Mouse (Mus musculus) embryonic facial prominence, embryonic 14.5 days (tissue): ENCODE measurements around the gene Gm609. TPM values are rescaled to one million over a fixed set of nuclear protein-coding genes. Genes with fewer than 3 reads are reported as not detected.

Experiments
- ATAC-seq: fragments of 200-750 bp; cut with Nextera tagmentation; 2 replicates; pipeline ENCODE4 v1.8.0; 2017; ENCODE audit warnings: low read depth, moderate number of reproducible peaks, moderate TSS enrichment
- DNase-seq: peaks from one replicate; pipeline ENCODE4 v3.0.0-alpha.2; 2015; ENCODE audit warnings: low spot score
- H3K27ac ChIP-seq: fragments of 300-500 bp; sonication (generic); replicated peaks from 2 replicates; pipeline ENCODE4 v1.5.1; 2014; ENCODE audit warnings: low read depth, mild to moderate bottlenecking, low read length, moderate library complexity
- H3K27me3 ChIP-seq: fragments of 300-500 bp; sonication (generic); replicated peaks from 2 replicates; pipeline ENCODE4 v1.6.1; 2014; ENCODE audit warnings: low read length; ENCODE audit not compliant: control insufficient read depth, insufficient read depth
- H3K36me3 ChIP-seq: fragments of 300-500 bp; sonication (generic); 2 replicates; pipeline ENCODE4 v1.6.1; 2014; ENCODE audit warnings: low read length, mixed read lengths; ENCODE audit not compliant: control insufficient read depth, insufficient read depth
- H3K4me1 ChIP-seq: fragments of 300-500 bp; sonication (generic); 2 replicates; pipeline ENCODE4 v1.6.1; 2014; ENCODE audit warnings: antibody characterized with exemption, low read length; ENCODE audit not compliant: control insufficient read depth, insufficient read depth
- H3K4me2 ChIP-seq: fragments of 300-500 bp; sonication (generic); 2 replicates; pipeline ENCODE4 v1.6.1; 2014; ENCODE audit warnings: low read depth, mild to moderate bottlenecking, low read length, moderate library complexity, mixed read lengths
- H3K4me3 ChIP-seq: fragments of 300-500 bp; sonication (generic); 2 replicates; pipeline ENCODE4 v1.5.1; 2014; ENCODE audit warnings: low read depth, mild to moderate bottlenecking, low read length
- H3K9ac ChIP-seq: fragments of 300-500 bp; sonication (generic); 2 replicates; pipeline ENCODE4 v1.6.1; 2014; ENCODE audit warnings: low read depth, mild to moderate bottlenecking, low read length, moderate library complexity, mixed read lengths
- H3K9me3 ChIP-seq: fragments of 300-500 bp; sonication (generic); 2 replicates; pipeline ENCODE4 v1.6.1; 2016; ENCODE audit warnings: low read length; ENCODE audit not compliant: control insufficient read depth
- WGBS: fragments of 180-500 bp; shearing (Covaris S2); extraction: QIAGEN DNeasy Blood & Tissue Kit; methylation state at CpG from one replicate; pipeline ENCODE4 v1.1.7; 2014; 5-methylcytosine and 5-hydroxymethylcytosine counted together
- polyA plus RNA-seq: library from polyadenylated mRNA; unstranded; fragments of >200 nt; fragmentation: Nextera tagmentation; extraction: Ambion mirVana; gene quantifications from 2 replicates; pipeline ENCODE4 v1.2.1, GENCODE M21; 2014

Gene Gm609
- polyA plus RNA-seq, 1 experiment from 2014 or later = not detected

DNA sequence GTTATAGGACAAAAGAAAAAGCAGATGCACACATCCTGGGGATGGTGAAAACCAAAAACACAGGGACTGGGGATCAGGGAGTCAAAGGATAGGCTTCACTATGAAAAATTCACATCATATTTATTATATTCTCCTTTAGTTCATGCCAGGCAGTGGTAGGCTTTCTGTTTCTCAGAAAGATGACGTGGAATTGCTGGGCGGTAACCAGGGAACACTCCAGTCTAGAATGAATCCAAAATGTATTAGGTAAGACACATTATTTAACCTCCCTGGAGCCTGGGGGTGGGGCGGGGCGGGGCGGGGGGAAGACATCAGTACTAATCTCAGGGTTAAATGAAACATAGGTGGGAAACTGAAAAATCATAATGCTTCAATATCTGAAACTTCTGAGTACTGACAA, 85.7 kb downstream of the Gm609 start:
- Histone ChIP-seq H3K36me3 (no peaks in the 10 kb centered on the region), H3K9ac (no peak overlapping the region), H3K27me3 (no peaks in the 10 kb centered on the region), H3K4me3 (no peak overlapping the region), H3K27ac (no peak overlapping the region), H3K9me3 (no peaks in the 10 kb centered on the region), H3K4me1 (no peaks in the 10 kb centered on the region; the same call in 1 of the 2 replicates), H3K4me2 (peak overlapping the region; percentile 60)
- DNase-seq (no peak), ATAC-seq (no peak)
- 92% methylated on average over 5 of the region's 5 CpGs for WGBS

DNA sequence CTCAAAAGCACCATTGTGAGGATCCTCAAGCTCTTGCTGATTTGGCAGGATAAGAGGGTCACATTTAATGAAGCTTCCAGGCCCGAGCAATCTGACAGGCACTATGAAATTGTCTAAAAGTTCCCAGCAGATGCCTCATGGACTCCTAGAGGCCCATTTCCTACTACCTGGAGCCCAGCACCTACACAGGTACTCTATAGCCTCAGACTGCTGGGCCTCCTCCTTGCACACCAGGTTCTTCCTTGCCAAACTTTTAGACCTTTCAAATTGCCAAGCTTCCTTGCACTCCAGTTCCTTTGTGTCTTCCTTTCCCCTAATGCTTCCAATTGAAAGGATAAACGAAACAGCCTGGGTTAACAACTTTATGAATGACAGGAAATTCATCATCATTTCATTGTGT, 89.8 kb downstream of the Gm609 start:
- Histone ChIP-seq H3K4me3 (no peak overlapping the region), H3K4me1 (peaks cover 6% of the 10 kb centered on the region; the same call in 1 of the 2 replicates), H3K4me2 (no peak overlapping the region), H3K9ac (no peak overlapping the region), H3K36me3 (no peaks in the 10 kb centered on the region), H3K27me3 (no peaks in the 10 kb centered on the region), H3K9me3 (no peaks in the 10 kb centered on the region), H3K27ac (no peak overlapping the region)
- ATAC-seq = no peak
- no peak for DNase-seq
- 71% methylated on average over 2 of the region's 2 CpGs for WGBS

DNA sequence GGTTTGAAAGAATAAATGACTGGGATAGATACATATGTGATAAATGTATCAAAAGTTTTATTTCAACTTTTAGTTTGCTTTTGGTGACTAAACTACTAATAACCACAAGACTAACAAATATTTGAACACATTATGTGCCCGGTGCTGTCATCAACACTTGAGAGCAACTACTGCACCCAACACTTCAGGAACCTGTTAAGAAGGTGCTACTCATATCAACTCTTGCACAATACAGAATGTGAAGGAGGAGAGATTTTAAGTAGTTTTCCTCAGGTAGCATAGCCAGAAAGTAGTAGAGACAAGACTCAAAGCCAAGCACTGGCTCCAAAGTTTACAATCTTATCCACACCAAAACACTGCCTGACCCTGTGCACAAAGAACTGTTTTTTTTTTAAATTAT, 90.7 kb downstream of the Gm609 start:
- Histone ChIP-seq H3K27ac (no peak overlapping the region), H3K27me3 (no peaks in the 10 kb centered on the region), H3K9me3 (no peaks in the 10 kb centered on the region), H3K36me3 (no peaks in the 10 kb centered on the region), H3K4me2 (no peak overlapping the region), H3K4me3 (no peak overlapping the region), H3K4me1 (peaks cover 6% of the 10 kb centered on the region; the same call in 1 of the 2 replicates), H3K9ac (no peak overlapping the region)
- ATAC-seq = no peak
- 77% methylated on average over 1 of the region's 1 CpGs for WGBS
- no peak for DNase-seq

DNA sequence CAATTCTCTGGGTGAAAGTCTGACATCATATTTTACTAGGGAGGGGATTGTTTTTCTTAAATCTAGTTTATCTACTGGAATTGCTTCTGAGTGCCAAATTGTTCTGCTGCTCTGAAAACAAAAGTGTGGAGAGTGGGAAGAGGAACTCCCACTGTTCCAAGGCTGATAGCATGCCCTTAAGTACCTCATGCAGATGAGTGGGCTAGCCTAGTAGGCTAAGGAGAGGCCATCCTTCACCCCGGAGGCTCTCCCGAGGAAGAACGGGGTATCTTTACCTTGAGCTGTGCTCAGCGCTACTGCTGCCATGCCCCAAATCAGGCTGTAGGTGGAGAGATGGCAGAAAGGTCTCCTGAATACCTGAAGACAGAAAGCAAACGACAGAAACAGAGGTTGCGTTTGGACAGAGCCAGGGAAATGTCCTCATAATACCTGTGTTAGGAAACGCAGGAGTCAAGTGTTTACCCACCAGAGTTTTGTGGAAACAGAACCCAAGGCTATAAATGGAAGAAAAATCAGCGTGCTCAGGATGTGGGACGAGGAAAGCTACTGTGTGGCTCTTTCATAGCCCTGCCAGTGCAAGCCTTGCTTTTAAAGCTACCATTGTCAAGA, 92.7 kb downstream of the Gm609 start:
- H3K27ac ChIP-seq = no peak overlapping the region
- H3K9ac ChIP-seq = no peak overlapping the region

DNA sequence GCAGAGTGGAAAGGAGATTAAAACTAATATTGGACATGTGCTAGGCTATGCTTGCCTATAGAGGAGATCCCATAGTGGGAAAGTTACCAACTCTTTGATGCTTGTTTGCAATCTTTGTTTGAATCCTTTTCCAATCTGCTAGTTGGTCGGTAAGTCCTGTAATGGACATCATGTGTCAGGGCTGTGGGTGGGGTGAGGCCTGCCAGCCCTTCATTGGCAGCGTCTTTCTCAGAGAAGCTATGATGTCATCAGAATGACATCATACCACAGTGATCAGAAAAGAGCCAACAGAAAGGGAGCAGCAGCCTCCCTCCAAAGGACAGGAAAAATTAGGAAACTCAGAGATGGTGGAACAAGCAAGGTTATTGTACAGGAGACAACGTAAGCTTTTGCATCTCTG, 93.4 kb downstream of the Gm609 start:
- Histone ChIP-seq H3K4me1 (peaks cover 6% of the 10 kb centered on the region; the same call in 1 of the 2 replicates), H3K9me3 (no peaks in the 10 kb centered on the region), H3K4me3 (no peak overlapping the region), H3K36me3 (no peaks in the 10 kb centered on the region), H3K4me2 (no peak overlapping the region), H3K27ac (no peak overlapping the region), H3K9ac (no peak overlapping the region), H3K27me3 (no peaks in the 10 kb centered on the region)
- WGBS = 72% methylated on average over 3 of the region's 3 CpGs
- no peak for ATAC-seq
- no peak for DNase-seq

More for the DNA sequence above, 92.7 kb downstream of the Gm609 start:
- Histone ChIP-seq H3K9me3 (no peaks in the 10 kb centered on the region), H3K4me3 (no peak overlapping the region), H3K27me3 (no peaks in the 10 kb centered on the region), H3K4me2 (no peak overlapping the region), H3K4me1 (peaks cover 6% of the 10 kb centered on the region; the same call in 1 of the 2 replicates), H3K36me3 (no peaks in the 10 kb centered on the region)
- no peak for ATAC-seq
- no peak for DNase-seq
- whole genome bisulfite sequencing = 59% methylated on average over 9 of the region's 9 CpGs

DNA sequence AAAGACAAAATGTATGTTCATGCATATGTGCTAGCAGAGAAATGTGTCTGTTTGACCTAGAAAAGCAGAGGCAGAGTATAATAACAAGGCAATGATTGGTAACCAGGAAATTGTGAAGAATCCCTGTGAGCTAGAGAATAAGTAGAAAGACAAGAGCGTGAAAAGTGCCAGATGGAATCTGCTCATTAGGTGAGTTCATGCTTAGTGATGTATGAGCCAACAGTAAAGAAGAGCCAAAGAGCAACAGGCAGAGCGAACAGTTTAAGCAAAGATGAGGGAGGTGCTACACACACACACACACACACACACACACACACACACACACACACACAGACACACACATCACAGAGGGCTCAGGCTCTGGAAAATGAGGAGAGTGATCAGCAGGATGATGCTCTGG, 95.3 kb downstream of the Gm609 start:
- 77% methylated on average over 2 of the region's 2 CpGs for WGBS

DNA sequence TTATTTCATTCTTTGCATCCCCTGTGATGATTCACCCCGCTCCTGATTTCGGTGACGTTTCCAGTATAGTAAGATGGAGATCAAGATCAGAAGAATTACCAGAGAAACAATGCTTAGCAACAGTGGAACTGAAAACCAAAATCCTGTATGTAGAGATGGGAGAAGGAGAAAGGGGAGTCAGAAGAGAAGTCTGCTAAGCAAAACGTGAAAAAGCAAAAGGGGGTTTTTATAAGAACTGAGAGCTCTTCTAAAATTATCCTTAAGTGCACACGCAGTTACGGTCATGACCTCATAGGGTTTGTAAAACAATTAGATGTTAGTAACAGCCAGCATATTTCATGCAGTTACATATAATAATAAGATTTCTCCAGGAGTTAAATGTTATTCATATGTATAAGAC, 100.5 kb downstream of the Gm609 start:
- whole genome bisulfite sequencing = 83% methylated on average over 6 of the region's 6 CpGs
- Histone ChIP-seq H3K4me3 (no peak overlapping the region), H3K4me2 (no peak overlapping the region), H3K9me3 (no peaks in the 10 kb centered on the region), H3K36me3 (peaks cover 4% of the 10 kb centered on the region; the same call in 1 of the 2 replicates), H3K27me3 (no peaks in the 10 kb centered on the region), H3K4me1 (no peaks in the 10 kb centered on the region), H3K9ac (no peak overlapping the region), H3K27ac (no peak overlapping the region)
- ATAC-seq (no peak), DNase-seq (no peak)

More for the DNA sequence above, 95.3 kb downstream of the Gm609 start:
- H3K4me1 ChIP-seq = peaks cover 6% of the 10 kb centered on the region; the same call in 1 of the 2 replicates
- no peak overlapping the region for H3K4me2 ChIP-seq
- no peak overlapping the region for H3K27ac ChIP-seq
- H3K9ac ChIP-seq = no peak overlapping the region
- H3K27me3 ChIP-seq = no peaks in the 10 kb centered on the region
- H3K9me3 ChIP-seq = no peaks in the 10 kb centered on the region
- ATAC-seq (no peak), DNase-seq (no peak)
- H3K4me3 ChIP-seq = no peak overlapping the region
- H3K36me3 ChIP-seq = no peaks in the 10 kb centered on the region

DNA sequence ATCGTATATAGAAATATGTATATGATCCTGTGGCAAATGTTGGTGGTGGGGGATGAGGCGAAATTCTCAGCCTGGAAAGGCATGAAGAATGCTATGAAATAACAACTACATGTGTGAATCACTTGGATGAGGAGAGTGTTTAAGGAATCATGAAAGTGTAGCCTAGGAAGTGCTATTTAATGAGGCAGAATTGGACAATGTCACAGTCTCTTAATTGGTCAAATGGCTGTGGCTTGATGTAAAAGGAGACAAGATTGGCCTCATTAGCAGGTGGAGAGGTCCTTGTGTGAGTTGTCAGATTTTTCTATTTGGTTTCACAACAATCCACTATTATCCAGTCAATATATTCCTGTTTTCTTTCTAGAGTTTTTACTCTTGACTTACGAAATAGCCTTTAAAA, 101.1 kb downstream of the Gm609 start:
- no peak for DNase-seq
- H3K4me3 ChIP-seq = no peak overlapping the region
- H3K36me3 ChIP-seq = peaks cover 4% of the 10 kb centered on the region; the same call in 1 of the 2 replicates
- ATAC-seq = no peak
- 92% methylated on average over 3 of the region's 3 CpGs for WGBS
- no peaks in the 10 kb centered on the region for H3K27me3 ChIP-seq
- H3K4me1 ChIP-seq = no peaks in the 10 kb centered on the region
- H3K4me2 ChIP-seq = no peak overlapping the region
- no peak overlapping the region for H3K9ac ChIP-seq
- H3K27ac ChIP-seq = no peak overlapping the region
- H3K9me3 ChIP-seq = no peaks in the 10 kb centered on the region

DNA sequence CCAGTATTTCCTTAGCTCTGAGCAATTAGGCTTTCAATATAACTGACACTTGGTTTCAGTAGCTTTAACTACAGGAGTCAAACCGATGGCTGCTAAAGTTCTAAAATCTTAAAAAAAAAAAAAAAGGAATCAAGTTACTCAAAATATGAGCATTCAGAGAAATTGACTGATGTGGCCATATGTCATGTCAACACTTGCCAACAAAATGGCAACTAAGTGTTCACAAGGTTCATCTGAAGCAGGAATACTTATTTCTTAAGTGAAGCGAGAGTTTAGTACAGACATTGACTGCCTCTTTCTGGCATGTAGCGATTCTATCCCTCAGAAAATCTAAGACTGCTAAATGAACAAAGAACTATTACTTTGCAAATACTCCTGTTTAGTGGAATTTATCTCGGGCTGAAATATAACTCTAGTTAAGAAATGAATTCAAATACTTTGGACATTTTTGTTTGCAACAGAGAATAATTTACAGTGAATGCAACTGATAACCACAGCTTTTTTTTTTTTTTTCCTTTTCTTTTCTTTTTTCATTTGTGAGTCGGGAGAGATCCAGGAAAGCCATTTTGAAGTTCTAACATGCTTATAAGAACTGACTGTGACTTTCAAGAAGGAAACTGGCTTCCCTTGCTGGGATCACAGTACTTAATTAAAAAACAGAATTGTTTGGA, 102.3 kb downstream of the Gm609 start:
- DNase-seq = peak; percentile 20
- Histone ChIP-seq H3K4me3 (no peak overlapping the region), H3K9me3 (no peaks in the 10 kb centered on the region), H3K36me3 (peaks cover 4% of the 10 kb centered on the region; the same call in 1 of the 2 replicates), H3K4me2 (no peak overlapping the region), H3K27me3 (no peaks in the 10 kb centered on the region), H3K9ac (no peak overlapping the region), H3K27ac (no peak overlapping the region), H3K4me1 (no peaks in the 10 kb centered on the region)
- no peak for ATAC-seq
- WGBS = 53% methylated on average over 5 of the region's 5 CpGs
